Mouse (Mus musculus) intestine, embryonic 16.5 days (tissue): ENCODE measurements at regions not wholly inside any gene's neighbourhood (a gene's known extent, or its start where the extent isn't known, plus 50 kb on each side); places are given as distances from the start of the nearest gene placed in this dataset.

Experiments
- ATAC-seq: fragments of 200-750 bp; cut with Nextera tagmentation; 2 replicates; pipeline ENCODE4 v1.8.0; 2017; ENCODE audit warnings: moderate TSS enrichment, moderate library complexity
- H3K27ac ChIP-seq: fragments of 300-500 bp; sonication (generic); 2 replicates; pipeline ENCODE4 v1.5.1; 2014; ENCODE audit warnings: mild to moderate bottlenecking, low read length
- H3K27me3 ChIP-seq: fragments of 300-500 bp; sonication (generic); replicated peaks from 2 replicates; pipeline ENCODE4 v1.6.1; 2014; ENCODE audit warnings: low read length, control low read depth, mixed read lengths; ENCODE audit not compliant: control insufficient read depth, insufficient read depth
- H3K36me3 ChIP-seq: fragments of 300-500 bp; sonication (generic); 2 replicates; pipeline ENCODE4 v1.6.1; 2014; ENCODE audit warnings: low read length, control low read depth; ENCODE audit not compliant: control insufficient read depth, insufficient read depth
- H3K4me1 ChIP-seq: fragments of 300-500 bp; sonication (generic); 2 replicates; pipeline ENCODE4 v1.6.1; 2014; ENCODE audit warnings: low read length, control low read depth, mixed read lengths; ENCODE audit not compliant: control insufficient read depth, insufficient read depth
- H3K4me2 ChIP-seq: fragments of 300-500 bp; sonication (generic); 2 replicates; pipeline ENCODE4 v1.6.1; 2014; ENCODE audit warnings: low read depth, low read length, control low read depth
- H3K4me3 ChIP-seq: fragments of 300-500 bp; sonication (generic); 2 replicates; pipeline ENCODE4 v1.5.1; 2014; ENCODE audit warnings: mild to moderate bottlenecking, low read length
- H3K9ac ChIP-seq: fragments of 300-500 bp; sonication (generic); 2 replicates; pipeline ENCODE4 v1.6.1; 2014; ENCODE audit warnings: low read depth, low read length
- H3K9me3 ChIP-seq: fragments of 300-500 bp; sonication (generic); 2 replicates; pipeline ENCODE4 v1.6.1; 2016; ENCODE audit warnings: low read length, control low read depth; ENCODE audit not compliant: control insufficient read depth
- WGBS: fragments of 180-500 bp; shearing (Covaris S2); extraction: QIAGEN DNeasy Blood & Tissue Kit; methylation state at CpG from one replicate; pipeline ENCODE4 v1.1.7; 2014; 5-methylcytosine and 5-hydroxymethylcytosine counted together

DNA sequence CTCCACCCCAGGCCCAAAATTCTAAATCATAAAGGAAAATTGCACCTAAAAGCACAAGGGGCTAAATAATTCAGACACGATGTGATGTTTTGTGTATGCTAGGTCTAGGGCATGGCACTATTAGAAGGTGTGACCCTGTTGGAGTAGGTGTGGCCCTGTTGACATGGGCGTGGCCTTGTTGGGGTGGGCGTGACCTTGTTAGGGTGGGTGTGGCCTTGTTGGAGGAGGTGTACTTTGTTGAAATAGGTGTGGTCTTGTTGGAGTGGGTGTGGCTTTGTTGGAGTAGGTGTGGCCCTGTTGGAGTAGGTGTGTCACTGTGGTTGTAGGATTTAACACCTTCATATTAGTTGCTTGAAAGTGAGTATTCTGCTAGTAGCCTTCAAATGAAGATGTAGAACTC, 114.1 kb downstream of the Cryba4 start:
- 83% methylated on average over 3 of the region's 3 CpGs for WGBS
- no peaks in the 10 kb centered on the region for H3K36me3 ChIP-seq
- no peaks in the 10 kb centered on the region for H3K27me3 ChIP-seq
- no peak overlapping the region for H3K9ac ChIP-seq
- ATAC-seq: no peak
- H3K4me1 ChIP-seq: peaks cover 3% of the 10 kb centered on the region; the same call in 1 of the 2 replicates
- H3K4me3 ChIP-seq: no peak overlapping the region
- no peak overlapping the region for H3K4me2 ChIP-seq
- no peaks in the 10 kb centered on the region for H3K9me3 ChIP-seq
- H3K27ac ChIP-seq: no peak overlapping the region

DNA sequence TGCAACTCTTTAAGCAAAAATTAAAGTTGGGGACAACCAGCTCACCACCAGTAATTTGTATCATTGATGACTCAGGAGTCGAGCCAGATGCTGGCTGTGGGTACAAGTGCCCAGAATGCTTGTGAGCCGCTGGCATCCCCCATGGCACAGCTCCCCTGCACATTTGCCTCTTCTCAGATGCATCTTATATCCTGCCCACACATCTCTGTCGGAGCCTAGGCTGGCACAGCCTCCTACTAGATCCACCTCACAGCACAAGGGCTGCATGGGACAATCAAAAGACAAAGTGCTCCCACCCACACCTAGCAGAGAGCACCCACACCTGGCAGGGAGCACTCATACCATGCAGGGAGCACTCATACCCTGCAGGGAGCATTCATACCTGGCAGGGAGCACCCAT, 109.6 kb downstream of the Cryba4 start:
- Histone ChIP-seq H3K9ac (no peak overlapping the region), H3K4me3 (no peak overlapping the region), H3K27ac (no peak overlapping the region), H3K27me3 (no peaks in the 10 kb centered on the region), H3K4me1 (peaks cover 3% of the 10 kb centered on the region; the same call in 1 of the 2 replicates), H3K9me3 (no peaks in the 10 kb centered on the region), H3K36me3 (no peaks in the 10 kb centered on the region), H3K4me2 (no peak overlapping the region)
- 78% methylated on average over 3 of the region's 3 CpGs for WGBS
- ATAC-seq: no peak

DNA sequence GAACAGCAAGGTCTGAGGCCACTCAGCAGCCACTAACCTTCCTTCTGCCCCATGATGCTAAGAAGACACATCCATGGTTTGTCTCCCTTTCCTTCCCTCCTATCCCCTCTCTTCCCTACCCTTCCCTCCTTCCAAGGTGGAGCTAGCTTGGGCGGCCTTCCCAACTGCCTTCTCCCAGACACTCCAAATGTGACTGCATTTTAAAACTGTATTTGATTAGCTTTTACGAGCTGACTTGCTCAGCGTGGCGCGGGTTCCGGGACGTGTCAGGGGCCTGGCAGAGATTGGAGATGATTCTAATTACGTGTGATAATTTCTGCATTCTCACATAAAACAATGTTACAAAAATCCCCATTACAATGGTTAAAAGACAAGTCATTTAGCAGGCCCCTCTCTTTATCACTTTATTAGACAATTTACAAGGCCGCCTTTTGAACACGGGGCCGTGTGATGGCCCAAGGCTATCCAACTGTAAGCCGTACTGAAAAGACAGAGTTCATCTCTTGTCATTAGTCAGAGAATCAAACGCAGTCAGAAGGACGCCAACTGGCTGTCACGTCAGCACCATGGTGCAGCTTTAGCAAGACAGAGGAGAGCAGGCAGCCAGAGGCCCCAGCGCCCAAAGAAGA, 108.2 kb downstream of the Cryba4 start:
- 82% methylated on average over 16 of the region's 16 CpGs for WGBS
- ATAC-seq: no peak
- Histone ChIP-seq H3K4me1 (peaks cover 3% of the 10 kb centered on the region; the same call in 1 of the 2 replicates), H3K27me3 (no peaks in the 10 kb centered on the region), H3K9ac (no peak overlapping the region), H3K4me2 (no peak overlapping the region), H3K36me3 (no peaks in the 10 kb centered on the region), H3K27ac (no peak overlapping the region), H3K4me3 (no peak overlapping the region), H3K9me3 (no peaks in the 10 kb centered on the region)

DNA sequence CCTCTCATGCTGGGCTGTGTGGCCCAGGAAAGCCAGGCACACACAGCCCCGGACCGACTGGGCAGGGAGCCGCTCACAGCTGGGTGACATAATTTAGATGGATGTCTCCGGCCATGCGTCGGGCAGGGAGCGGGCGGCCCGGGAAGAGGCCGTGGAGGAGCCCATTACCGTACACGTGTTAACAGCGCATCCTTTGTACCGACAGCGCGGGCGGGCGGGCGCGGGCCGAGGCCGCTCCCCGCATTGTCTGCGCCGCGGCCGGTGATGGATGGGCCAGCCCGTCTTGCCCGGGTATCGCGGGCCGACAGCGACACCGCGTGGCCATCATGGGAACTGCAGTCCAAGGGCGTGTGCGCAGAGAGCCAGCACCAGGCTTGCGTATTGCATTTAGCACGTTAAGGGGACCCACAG, 98.6 kb downstream of the Cryba4 start:
- WGBS: under 1% methylated on average over 39 of the region's 39 CpGs
- H3K4me3 ChIP-seq: peak overlapping the region; percentile 46
- H3K36me3 ChIP-seq: no peaks in the 10 kb centered on the region
- peaks cover 6% of the 10 kb centered on the region; the same call in 1 of the 2 replicates for H3K27me3 ChIP-seq
- no peak overlapping the region for H3K27ac ChIP-seq
- peaks cover 3% of the 10 kb centered on the region; the same call in 1 of the 2 replicates for H3K4me1 ChIP-seq
- peak overlapping the region; percentile 63 for H3K4me2 ChIP-seq
- peak overlapping the region; percentile 62 for H3K9ac ChIP-seq
- peak; percentile 86 for ATAC-seq
- no peaks in the 10 kb centered on the region for H3K9me3 ChIP-seq

DNA sequence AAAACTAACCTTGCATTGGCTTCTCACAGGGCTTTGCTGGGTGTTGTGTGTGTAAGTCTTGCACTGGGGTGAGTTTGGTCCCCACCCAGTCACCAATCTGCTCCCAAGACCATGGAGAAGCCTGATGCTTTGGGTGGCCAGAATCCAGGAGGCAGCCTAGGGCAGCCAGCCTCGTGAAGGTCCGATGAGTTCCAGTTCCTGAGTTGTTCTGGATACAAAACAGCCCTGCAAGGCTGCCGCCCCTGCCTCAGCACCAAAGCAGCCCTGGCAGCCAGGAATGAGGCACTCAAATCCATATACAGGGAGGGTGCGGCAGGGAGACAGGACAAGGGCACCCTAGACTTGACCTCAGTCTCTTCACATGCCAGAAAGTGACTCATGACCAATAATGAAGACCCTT, 97.7 kb downstream of the Cryba4 start:
- H3K9me3 ChIP-seq: no peaks in the 10 kb centered on the region
- no peak overlapping the region for H3K9ac ChIP-seq
- peaks cover 3% of the 10 kb centered on the region; the same call in 1 of the 2 replicates for H3K4me1 ChIP-seq
- 57% methylated on average over 4 of the region's 4 CpGs for WGBS
- no peaks in the 10 kb centered on the region for H3K36me3 ChIP-seq
- H3K27me3 ChIP-seq: peaks cover 6% of the 10 kb centered on the region; the same call in 1 of the 2 replicates
- no peak overlapping the region for H3K4me2 ChIP-seq
- no peak overlapping the region for H3K27ac ChIP-seq
- H3K4me3 ChIP-seq: no peak overlapping the region
- ATAC-seq: no peak

DNA sequence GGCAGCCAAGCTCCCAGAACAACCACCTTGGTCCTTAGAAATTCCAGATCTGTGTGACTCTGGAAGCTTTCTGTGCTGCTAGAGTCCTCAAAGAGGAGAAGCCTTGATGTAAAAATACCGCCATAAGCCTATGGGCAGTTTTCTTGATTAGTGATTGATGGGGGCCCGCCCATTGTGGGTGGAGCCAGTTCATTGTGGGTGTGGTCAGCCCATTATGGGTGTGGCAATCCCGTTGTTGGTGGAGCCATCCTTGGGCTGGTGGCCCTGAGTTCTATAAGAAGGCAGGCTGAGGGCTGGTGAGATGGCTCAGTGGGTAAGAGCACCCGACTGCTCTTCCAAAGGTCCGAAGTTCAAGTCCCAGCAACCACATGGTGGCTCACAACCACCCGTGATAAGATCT, 97.3 kb downstream of the Cryba4 start:
- Histone ChIP-seq H3K4me1 (peaks cover 3% of the 10 kb centered on the region; the same call in 1 of the 2 replicates), H3K36me3 (no peaks in the 10 kb centered on the region), H3K4me2 (no peak overlapping the region), H3K9me3 (no peaks in the 10 kb centered on the region), H3K9ac (no peak overlapping the region), H3K27me3 (peaks cover 6% of the 10 kb centered on the region; the same call in 1 of the 2 replicates), H3K4me3 (no peak overlapping the region), H3K27ac (no peak overlapping the region)
- WGBS: 67% methylated on average over 6 of the region's 6 CpGs
- no peak for ATAC-seq

DNA sequence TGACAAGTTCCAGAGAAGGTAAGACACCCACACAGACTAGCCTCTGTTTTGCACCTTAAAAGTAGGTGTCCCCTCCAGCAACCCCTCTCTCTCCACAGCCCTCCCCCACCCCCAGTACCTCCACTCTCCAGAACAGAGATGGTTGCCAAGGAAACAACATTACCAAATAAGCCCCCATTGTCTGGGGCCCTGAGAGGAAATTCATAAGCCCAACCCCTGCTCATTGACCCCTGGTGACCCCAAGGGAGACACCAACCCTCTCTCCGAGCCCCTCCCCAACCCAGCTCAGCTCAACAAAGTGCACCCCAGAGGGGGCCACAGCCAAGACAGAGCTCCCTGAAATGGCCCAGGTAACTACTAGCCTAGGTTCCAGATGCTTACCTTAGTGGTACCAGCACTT, 96.3 kb downstream of the Cryba4 start:
- Histone ChIP-seq H3K4me1 (peaks cover 3% of the 10 kb centered on the region; the same call in 1 of the 2 replicates), H3K9me3 (no peaks in the 10 kb centered on the region), H3K27ac (no peak overlapping the region), H3K36me3 (no peaks in the 10 kb centered on the region), H3K4me3 (no peak overlapping the region), H3K4me2 (no peak overlapping the region), H3K27me3 (peaks cover 6% of the 10 kb centered on the region; the same call in 1 of the 2 replicates), H3K9ac (no peak overlapping the region)
- no peak for ATAC-seq
- 39% methylated on average over 1 of the region's 1 CpGs for WGBS

DNA sequence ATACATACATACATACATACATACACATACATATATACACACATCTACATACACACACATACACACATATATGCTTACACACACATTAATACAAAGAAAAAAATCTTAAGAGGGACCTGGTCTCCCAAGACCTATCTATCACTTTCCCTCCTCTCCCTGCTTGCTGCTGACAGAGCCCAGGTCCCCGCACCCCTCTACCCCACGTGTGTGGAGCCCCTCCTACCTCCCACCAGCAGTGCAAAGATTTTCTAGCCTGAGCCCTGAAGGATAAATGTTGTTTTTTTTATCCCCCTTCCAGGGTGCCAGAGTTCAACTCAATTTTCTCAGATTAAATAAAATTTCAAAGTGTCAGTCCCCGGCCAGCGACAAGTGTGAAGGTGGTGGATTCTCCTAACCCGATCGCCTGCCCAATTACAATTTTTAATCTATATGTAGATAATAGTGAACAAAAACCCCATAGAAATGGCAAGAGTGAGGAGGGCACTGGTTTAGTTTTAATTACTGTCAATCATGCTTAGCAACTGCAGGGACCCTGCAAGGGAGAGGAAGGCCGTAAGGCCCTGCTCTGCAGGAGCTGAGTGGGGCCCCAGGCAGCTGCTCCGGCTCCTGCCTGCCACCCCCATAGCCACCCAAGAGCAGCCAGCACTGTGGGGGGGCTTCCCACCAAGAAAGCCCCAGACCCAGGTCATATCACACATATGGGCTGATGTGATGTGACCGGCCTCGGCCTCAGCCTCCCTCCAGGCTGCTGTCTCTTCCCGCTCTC, 85.7 kb downstream of the Cryba4 start:
- H3K27ac ChIP-seq: no peak overlapping the region
- no peaks in the 10 kb centered on the region for H3K27me3 ChIP-seq
- H3K9ac ChIP-seq: no peak overlapping the region
- H3K4me2 ChIP-seq: no peak overlapping the region
- 65% methylated on average over 11 of the region's 11 CpGs for WGBS
- H3K4me1 ChIP-seq: no peaks in the 10 kb centered on the region
- no peaks in the 10 kb centered on the region for H3K9me3 ChIP-seq
- H3K36me3 ChIP-seq: no peaks in the 10 kb centered on the region
- ATAC-seq: no peak
- no peak overlapping the region for H3K4me3 ChIP-seq

DNA sequence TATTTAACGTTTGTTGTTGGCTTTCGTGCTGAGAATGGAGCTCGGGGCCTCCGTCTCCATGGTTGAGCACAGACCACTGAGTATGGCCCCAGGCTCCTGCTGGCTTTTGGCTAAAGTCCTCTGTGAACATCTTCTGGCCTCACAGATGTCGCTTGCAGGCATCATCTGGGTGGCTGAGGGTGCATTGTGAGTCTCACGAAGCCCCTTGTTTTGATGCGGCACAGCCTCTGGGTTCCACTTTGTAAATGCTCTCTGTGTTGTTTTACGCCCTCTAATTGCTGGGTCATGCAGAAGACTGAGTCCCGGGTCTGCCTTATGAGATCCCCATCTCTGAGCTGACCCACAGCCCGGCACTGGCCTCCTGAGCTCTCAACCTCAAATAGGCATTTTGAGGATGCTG, 84.5 kb downstream of the Cryba4 start:
- no peaks in the 10 kb centered on the region for H3K36me3 ChIP-seq
- H3K4me1 ChIP-seq: no peaks in the 10 kb centered on the region
- H3K4me2 ChIP-seq: no peak overlapping the region
- no peak overlapping the region for H3K27ac ChIP-seq
- no peak overlapping the region for H3K9ac ChIP-seq
- no peak overlapping the region for H3K4me3 ChIP-seq
- 76% methylated on average over 10 of the region's 10 CpGs for WGBS
- no peaks in the 10 kb centered on the region for H3K27me3 ChIP-seq
- H3K9me3 ChIP-seq: no peaks in the 10 kb centered on the region
- no peak for ATAC-seq
